Mouse (Mus musculus): Measurements from ENCODE around the gene Gbf1.

- TF ChIP-seq CTCF (conservative IDR thresholded peaks at IDR 0.05 in 1 of 2, IDR thresholded peaks at IDR 0.05 in 1 of 2; ENCODE audit: low read depth in 2 of 2, low read length in 2 of 2) (no peak), E2F4 (IDR thresholded peaks at IDR 0.05; ENCODE audit: insufficient replicate concordance, low read depth, low read length) (no peak), CHD2 (IDR thresholded peaks at IDR 0.05; ENCODE audit: low read length) (no peak), RAD21 (IDR thresholded peaks at IDR 0.05; ENCODE audit: low read depth, low read length) (no peak), TCF12 (IDR thresholded peaks at IDR 0.05; ENCODE audit: low read depth, low read length) (no peak), NRF1 (IDR thresholded peaks at IDR 0.05; ENCODE audit: low read depth, low read length) (no peak), ZKSCAN1 (IDR thresholded peaks at IDR 0.05; ENCODE audit: borderline replicate concordance, low read depth, low read length) (no peak), POLR2A (IDR thresholded peaks at IDR 0.05; ENCODE audit: low read depth, low read length) (no peak), EP300 (IDR thresholded peaks at IDR 0.05; ENCODE audit: low read length) (no peak), ZMIZ1 (IDR thresholded peaks at IDR 0.05; ENCODE audit: low read depth, low read length) (no peak), UBTF (IDR thresholded peaks at IDR 0.05; ENCODE audit: low read depth, low read length) (no peak), RCOR1 (conservative IDR thresholded peaks at IDR 0.05; ENCODE audit: low read depth, low read length) (no peak), NELFE (IDR thresholded peaks at IDR 0.05; ENCODE audit: low read depth, low read length) (no peak)
These were observed 162.8 kb downstream of the Gbf1 start for GRCm38 (mm10) chr19:46314872-46315742.
